Mouse (Mus musculus) hindbrain, postnatal 0 days (tissue): ENCODE measurements around the gene Uts2. TPM values are rescaled to one million over a fixed set of nuclear protein-coding genes. Genes with fewer than 3 reads are reported as not detected.
A peak's percentile ranks its signal among the peaks of the same experiment; 100 is the strongest.

Experiments used
- ATAC-seq: fragments of 200-750 bp; cut with Nextera tagmentation; 2 replicates; pipeline ENCODE4 v1.8.0; 2017; ENCODE audit warnings: mild to moderate bottlenecking, moderate TSS enrichment, moderate library complexity
- DNase-seq: peaks from one replicate; pipeline ENCODE4 v3.0.0-alpha.2; 2015; ENCODE audit warnings: low spot score
- H3K27ac ChIP-seq: fragments of 300-500 bp; sonication (generic); 2 replicates; pipeline ENCODE4 v1.5.1; 2014; ENCODE audit warnings: mild to moderate bottlenecking
- H3K27me3 ChIP-seq: fragments of 300-500 bp; sonication (generic); 2 replicates; pipeline ENCODE4 v1.6.1; 2014; ENCODE audit warnings: low read length, mixed read lengths; ENCODE audit not compliant: insufficient read depth
- H3K36me3 ChIP-seq: fragments of 300-500 bp; sonication (generic); 2 replicates; pipeline ENCODE4 v1.6.1; 2014; ENCODE audit warnings: low read length, mixed read lengths; ENCODE audit not compliant: insufficient read depth
- H3K4me1 ChIP-seq: fragments of 300-500 bp; sonication (generic); 2 replicates; pipeline ENCODE4 v1.6.1; 2014; ENCODE audit warnings: antibody characterized with exemption, low read length, mixed read lengths; ENCODE audit not compliant: insufficient read depth
- H3K4me2 ChIP-seq: fragments of 300-500 bp; sonication (generic); 2 replicates; pipeline ENCODE4 v1.6.1; 2014; ENCODE audit warnings: low read depth, mild to moderate bottlenecking, low read length, moderate library complexity, mixed read lengths
- H3K4me3 ChIP-seq: fragments of 300-500 bp; sonication (generic); 2 replicates; pipeline ENCODE4 v1.5.1; 2014; ENCODE audit warnings: low read length
- H3K9ac ChIP-seq: fragments of 300-500 bp; sonication (generic); replicated peaks from 2 replicates; pipeline ENCODE4 v1.6.1; 2014; ENCODE audit warnings: mild to moderate bottlenecking, low read length, moderate library complexity, mixed read lengths
- H3K9me3 ChIP-seq: fragments of 300-500 bp; sonication (generic); 2 replicates; pipeline ENCODE4 v1.6.1; 2016; ENCODE audit warnings: low read length, mixed read lengths
- CTCF ChIP-seq: IDR thresholded peaks from 2 replicates; pipeline ENCODE4 v1.5.1; 2016; ENCODE audit warnings: antibody characterized with exemption, control low read depth, low read depth
- WGBS: fragments of 180-500 bp; shearing (Covaris S2); extraction: QIAGEN DNeasy Blood & Tissue Kit; methylation state at CpG from one replicate; pipeline ENCODE4 v1.1.7; 2014; 5-methylcytosine and 5-hydroxymethylcytosine counted together
- polyA plus RNA-seq: library from polyadenylated mRNA; unstranded; fragments of >200 nt; fragmentation: Nextera tagmentation; extraction: Ambion mirVana; gene quantifications from 2 replicates; pipeline ENCODE4 v1.2.1, GENCODE M21; 2015
- total RNA-seq: library from RNA; depleted of rRNA; stranded (reverse); fragments of >200 nt; gene quantifications from 2 replicates; pipeline ENCODE4 v1.2.3, GENCODE M21; 2014

Gene Uts2
- total and polyA plus RNA-seq, 2 experiments from 2014 or later: 0.79 TPM; not detected in 1

DNA sequence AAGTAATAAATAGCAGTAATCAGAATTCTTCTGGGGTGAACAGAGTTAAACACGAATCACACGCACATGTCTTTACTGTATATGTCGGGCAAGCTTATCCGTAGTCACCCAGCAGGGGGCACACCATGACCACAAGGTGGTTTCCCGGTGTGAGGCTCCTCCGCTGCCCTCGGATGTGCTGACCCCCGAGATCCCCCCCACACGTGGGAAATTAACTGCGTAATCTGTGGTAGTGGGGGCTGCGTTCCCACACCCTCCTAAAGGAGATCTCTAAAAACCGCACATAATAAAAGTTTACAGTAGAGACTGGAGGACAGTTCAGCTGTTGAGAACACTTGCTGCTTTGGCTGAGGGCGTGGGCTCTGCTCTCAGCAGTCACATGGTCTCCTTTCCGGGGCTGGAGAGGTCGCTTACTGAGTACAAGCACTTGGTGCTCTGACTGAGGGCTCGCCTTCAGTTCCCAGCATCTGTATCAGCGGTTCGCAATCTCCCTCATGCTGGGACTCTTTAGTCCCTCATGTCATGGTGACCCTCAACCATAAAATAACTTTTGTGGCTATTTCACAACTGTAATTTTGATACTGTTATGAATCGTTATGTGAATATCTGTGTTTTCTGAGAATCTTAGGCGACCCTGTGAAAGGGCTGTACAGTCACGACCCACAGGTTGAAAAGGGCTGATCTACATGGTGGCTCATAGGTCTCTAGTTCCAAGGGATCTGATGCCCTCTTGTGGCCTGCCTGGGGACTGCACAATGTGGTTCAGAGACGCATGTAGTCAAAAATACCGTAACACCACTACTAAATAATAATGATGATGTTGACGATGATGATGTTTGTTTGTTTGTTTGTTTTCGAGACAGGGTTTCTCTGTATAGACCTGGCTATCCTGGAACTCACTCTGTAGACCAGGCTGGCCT, 32.0 kb upstream of the Uts2 start:
- Histone ChIP-seq H3K27me3 (no peaks in the 10 kb centered on the region), H3K4me2 (peak overlapping the region; percentile 48), H3K4me3 (peak overlapping the region; percentile 14), H3K9ac (no peak overlapping the region), H3K27ac (no peak overlapping the region), H3K36me3 (no peaks in the 10 kb centered on the region), H3K4me1 (no peaks in the 10 kb centered on the region), H3K9me3 (no peaks in the 10 kb centered on the region)
- ATAC-seq (peak; percentile 80), DNase-seq (peak; percentile 88)
- 13% methylated on average over 25 of the region's 25 CpGs for WGBS
- TF ChIP-seq CTCF: peak; percentile 89

GRCm38 (mm10) chr4:150965555-150965951, 31.3 kb upstream of the Uts2 start:
- H3K9me3 ChIP-seq: no peaks in the 10 kb centered on the region
- no peak for DNase-seq
- 72% methylated on average over 11 of the region's 11 CpGs for WGBS
- no peaks in the 10 kb centered on the region for H3K36me3 ChIP-seq
- H3K4me1 ChIP-seq: no peaks in the 10 kb centered on the region
- no peaks in the 10 kb centered on the region for H3K27me3 ChIP-seq
- ATAC-seq: no peak
- no peak for TF ChIP-seq CTCF
- H3K9ac ChIP-seq: no peak overlapping the region
- H3K4me2 ChIP-seq: no peak overlapping the region
- no peak overlapping the region for H3K27ac ChIP-seq
- no peak overlapping the region for H3K4me3 ChIP-seq

- Histone ChIP-seq H3K9ac (no peak overlapping the region), H3K4me2 (no peak overlapping the region), H3K9me3 (no peaks in the 10 kb centered on the region), H3K27me3 (no peaks in the 10 kb centered on the region), H3K4me1 (no peaks in the 10 kb centered on the region), H3K36me3 (no peaks in the 10 kb centered on the region), H3K4me3 (no peak overlapping the region), H3K27ac (no peak overlapping the region)
- WGBS: 24% methylated on average over 7 of the region's 7 CpGs
- ATAC-seq (no peak), DNase-seq (peak; percentile 74)
- peak; percentile 77 for TF ChIP-seq CTCF
These were observed 30.3 kb upstream of the Uts2 start for GRCm38 (mm10) chr4:150966556-150966955.

- H3K4me1 ChIP-seq: no peaks in the 10 kb centered on the region
- no peak overlapping the region for H3K4me3 ChIP-seq
- no peak for DNase-seq
- no peak for ATAC-seq
- H3K9ac ChIP-seq: no peak overlapping the region
- H3K36me3 ChIP-seq: no peaks in the 10 kb centered on the region
- WGBS: 87% methylated on average over 8 of the region's 8 CpGs
- no peak for TF ChIP-seq CTCF
- no peak overlapping the region for H3K4me2 ChIP-seq
- H3K27ac ChIP-seq: no peak overlapping the region
- no peaks in the 10 kb centered on the region for H3K27me3 ChIP-seq
- H3K9me3 ChIP-seq: no peaks in the 10 kb centered on the region
These were observed 27.9 kb upstream of the Uts2 start for GRCm38 (mm10) chr4:150968956-150969355.

DNA sequence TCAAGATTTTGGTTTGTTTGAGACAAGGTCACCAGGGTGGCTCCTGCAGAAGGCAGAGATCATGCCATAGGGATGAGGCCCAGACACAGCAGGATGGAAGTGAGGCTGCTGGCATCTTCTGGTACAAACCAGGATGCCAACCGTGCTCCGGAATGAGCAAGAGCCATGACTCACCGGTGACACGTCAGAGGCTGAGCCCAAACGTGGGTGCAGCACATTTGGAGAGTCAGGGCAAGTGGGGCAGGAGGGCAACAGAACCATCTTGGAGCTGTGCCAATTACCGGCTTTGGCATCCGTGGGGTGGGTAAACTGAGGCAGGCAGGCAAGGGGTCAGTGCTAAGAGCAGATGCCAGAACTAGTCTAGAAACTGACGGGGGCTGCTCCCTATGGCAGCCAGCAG, 23.6 kb upstream of the Uts2 start:
- H3K36me3 ChIP-seq: no peaks in the 10 kb centered on the region
- ATAC-seq (no peak), DNase-seq (no peak)
- no peak overlapping the region for H3K4me2 ChIP-seq
- no peaks in the 10 kb centered on the region for H3K4me1 ChIP-seq
- no peak overlapping the region for H3K27ac ChIP-seq
- H3K9ac ChIP-seq: no peak overlapping the region
- WGBS: 85% methylated on average over 8 of the region's 8 CpGs
- H3K4me3 ChIP-seq: no peak overlapping the region
- no peak for TF ChIP-seq CTCF
- H3K9me3 ChIP-seq: no peaks in the 10 kb centered on the region
- no peaks in the 10 kb centered on the region for H3K27me3 ChIP-seq

- H3K9ac ChIP-seq: no peak overlapping the region
- H3K36me3 ChIP-seq: no peaks in the 10 kb centered on the region
- H3K4me2 ChIP-seq: no peak overlapping the region
- TF ChIP-seq CTCF: no peak
- no peak overlapping the region for H3K4me3 ChIP-seq
- no peaks in the 10 kb centered on the region for H3K9me3 ChIP-seq
- 24% methylated on average over 1 of the region's 1 CpGs for WGBS
- DNase-seq: no peak
- no peak for ATAC-seq
- no peaks in the 10 kb centered on the region for H3K27me3 ChIP-seq
- no peak overlapping the region for H3K27ac ChIP-seq
- no peaks in the 10 kb centered on the region for H3K4me1 ChIP-seq
These were observed 21.8 kb upstream of the Uts2 start for GRCm38 (mm10) chr4:150975145-150975544.
